Mouse (Mus musculus): ENCODE results near the gene Ncf4.
A peak's percentile ranks its signal among the peaks of the same experiment; 100 is the strongest.

Ncf4 gene

DNA sequence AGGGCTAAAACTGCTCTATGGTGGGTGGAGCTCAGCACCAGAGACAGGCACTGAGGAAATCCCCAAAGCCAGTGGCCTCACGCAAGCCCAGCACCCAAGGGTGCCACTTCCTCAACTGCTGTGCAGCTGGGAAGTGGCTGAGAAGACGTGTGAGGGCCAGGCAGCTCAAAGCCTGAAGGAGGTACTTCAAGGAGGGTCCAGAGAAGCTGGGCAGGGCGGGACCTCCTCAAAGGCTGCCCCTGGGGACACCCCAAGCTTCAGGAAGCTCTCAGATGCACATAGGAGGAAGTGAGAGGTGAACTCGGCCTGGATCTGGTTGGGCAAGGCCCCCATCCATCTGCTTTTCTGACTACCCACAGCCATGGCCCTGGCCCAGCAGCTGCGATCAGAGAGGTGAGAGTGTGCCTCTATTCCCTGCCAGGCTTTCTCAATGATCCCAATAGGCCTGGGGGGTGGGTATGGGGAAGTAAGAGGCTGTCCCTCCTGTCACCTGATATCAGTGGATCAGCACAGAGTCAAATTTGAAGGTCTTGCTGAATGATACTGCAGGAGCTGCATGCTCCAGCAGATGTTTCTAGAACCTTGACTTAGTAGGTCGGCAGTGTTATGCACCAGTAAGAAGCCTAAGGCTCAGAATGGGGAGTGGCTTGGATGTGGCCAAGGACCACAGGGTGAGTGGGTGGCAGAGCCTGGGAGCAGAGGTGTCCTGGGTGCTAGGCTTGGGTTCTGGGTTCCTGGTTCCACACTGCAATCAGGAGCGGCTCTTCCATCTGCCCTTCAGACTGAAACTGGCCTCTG, at the start of gene Ncf4:
TSS of gene Ncf4 (plus strand) at position 107 of the 798 bp plus-strand sequence.
- peak; percentile 28 for DNase-seq

- no peak for DNase-seq
These were observed 49.3 kb upstream of the Ncf4 start for GRCm38 (mm10) chr15:78195096-78195880.

- DNase-seq, result peak; percentile 66
These were observed 40.4 kb upstream of the Ncf4 start for GRCm38 (mm10) chr15:78204053-78204847.

- DNase-seq, result peak; percentile 33
These were observed 39.4 kb upstream of the Ncf4 start for GRCm38 (mm10) chr15:78205192-78205591.

DNA sequence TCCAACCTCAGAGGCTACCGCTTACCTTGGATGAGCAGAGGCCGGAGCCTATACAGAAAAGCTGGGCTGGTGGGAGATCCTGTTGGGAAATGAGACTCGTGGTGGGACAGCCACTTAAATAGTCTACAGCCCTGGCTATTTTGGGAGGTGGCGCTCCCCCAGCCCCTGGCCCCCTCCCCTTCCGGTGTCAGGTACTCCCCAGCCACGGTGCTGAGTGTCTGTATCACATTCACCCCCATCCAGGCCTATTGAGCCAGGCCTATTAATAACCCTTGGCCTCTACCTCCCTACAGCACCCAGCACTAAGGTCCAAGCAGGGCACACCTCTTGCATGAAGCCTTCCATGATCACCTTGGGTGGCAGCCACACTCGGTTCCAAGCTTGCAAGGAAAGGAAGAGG, 38.3 kb upstream of the Ncf4 start, which contains the start of gene Pvalb:
TSS of gene Pvalb (minus strand) at position 89 of the 400 bp plus-strand sequence.
- DNase-seq, result no peak

DNA sequence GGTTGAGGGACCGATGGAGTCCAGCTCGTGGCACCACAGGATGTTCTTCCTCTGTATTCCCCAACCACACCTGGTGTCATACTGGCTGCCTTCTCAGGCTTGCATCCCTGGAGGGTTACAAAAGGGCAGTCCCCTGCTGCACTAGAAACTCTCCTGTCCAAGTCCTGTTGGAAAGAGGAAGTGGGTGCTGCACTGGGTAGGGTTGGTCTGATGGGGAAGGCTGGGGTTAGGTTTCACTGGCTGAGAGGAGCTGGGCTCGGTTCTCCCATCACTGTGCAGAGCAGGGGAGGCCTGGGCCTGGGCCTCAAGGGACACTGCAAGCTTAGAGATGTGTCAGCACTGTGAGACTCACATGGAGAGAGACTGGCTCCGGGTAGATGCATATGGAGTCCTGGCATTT, 34.4 kb upstream of the Ncf4 start:
- DNase-seq, result no peak

DNA sequence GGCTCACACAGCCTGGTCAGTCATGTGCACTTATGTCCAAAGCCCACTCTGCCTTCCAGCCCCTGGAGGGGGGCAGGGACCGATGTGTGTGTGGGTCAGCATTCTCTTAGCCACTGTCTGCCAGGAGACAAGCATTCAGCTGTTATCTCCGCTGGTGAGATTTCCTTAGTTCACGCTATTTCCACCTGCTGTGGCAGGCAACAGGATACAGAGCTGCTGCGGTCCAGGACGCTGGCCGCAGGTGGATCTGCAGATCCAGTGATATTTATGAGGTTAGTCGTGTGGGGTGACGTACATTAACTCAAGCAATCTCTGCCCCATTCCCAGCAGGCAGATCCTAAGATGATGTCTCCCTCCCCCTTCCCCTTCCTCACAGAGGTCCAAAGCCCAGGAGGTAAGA, 33.2 kb upstream of the Ncf4 start:
- no peak for DNase-seq

GRCm38 (mm10) chr15:78215269-78215668, 29.3 kb upstream of the Ncf4 start:
- no peak for DNase-seq

DNA sequence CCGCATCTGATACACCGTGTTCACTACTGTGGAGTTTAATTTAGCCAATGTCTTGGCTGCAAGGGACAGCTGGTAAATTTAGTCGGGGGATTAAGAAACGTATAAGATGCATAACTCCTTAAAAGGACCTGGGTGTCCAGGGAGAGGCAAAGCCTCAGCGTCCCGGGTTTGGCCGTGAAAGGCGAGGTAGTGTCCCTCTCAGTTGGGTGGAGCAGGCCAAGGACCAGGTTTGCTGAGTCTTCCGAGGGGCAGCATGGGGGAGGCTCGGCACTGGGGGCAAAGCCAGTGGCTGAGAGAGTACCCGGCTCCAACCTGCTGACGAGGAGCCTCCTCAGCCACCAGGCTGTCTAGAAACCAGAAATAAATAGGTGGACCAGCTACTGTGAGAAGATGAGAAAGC, 16.8 kb upstream of the Ncf4 start:
- no peak for DNase-seq

DNA sequence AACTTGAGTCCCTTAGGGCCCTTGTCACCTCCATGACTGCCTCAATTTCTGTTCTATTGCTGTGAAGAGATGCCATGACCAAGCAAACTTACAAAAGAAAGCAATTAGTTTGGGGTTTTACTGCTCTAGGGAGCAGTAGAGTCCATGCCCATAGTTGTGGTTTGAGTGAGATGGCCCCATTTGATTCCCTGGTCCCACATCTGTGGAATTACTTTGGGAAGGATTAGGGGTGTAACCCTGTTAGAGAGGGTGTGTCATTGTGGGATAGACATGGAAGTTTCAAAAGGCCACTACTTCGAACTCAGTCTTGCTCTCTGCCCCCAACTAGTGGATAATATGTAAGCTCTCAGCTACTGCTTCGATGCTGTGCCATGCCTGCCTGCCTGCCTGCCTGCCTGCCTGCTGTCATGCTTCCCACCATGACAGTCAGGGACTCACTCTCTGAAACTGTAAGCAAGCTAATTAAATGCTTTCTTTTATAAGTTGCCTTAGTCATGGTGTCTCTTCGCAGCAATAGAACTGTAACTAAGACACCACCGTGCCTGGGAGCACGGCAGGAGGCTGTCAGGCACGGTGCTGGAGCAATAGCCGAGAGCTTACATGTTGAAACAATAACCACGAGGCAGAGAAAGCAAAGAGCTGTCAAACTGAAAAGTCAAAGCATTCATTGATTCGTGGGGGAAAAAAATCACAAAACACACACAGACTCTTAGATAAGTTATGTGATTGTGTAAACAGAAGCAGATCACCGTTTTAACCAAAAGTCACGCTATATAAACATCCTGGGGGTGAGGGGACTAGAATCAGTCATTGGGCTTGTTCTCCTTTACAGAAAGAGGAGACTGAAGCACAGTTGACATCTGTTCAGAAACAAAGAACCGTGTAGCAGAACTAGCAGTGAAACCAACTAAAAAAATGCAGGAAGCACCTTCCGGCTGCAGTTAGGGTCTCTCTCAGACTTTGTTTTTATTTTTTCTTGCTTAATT, 13.0 kb upstream of the Ncf4 start:
- no peak for DNase-seq

GRCm38 (mm10) chr15:78234823-78235509, 9.6 kb upstream of the Ncf4 start:
- peak; percentile 27 for DNase-seq

DNA sequence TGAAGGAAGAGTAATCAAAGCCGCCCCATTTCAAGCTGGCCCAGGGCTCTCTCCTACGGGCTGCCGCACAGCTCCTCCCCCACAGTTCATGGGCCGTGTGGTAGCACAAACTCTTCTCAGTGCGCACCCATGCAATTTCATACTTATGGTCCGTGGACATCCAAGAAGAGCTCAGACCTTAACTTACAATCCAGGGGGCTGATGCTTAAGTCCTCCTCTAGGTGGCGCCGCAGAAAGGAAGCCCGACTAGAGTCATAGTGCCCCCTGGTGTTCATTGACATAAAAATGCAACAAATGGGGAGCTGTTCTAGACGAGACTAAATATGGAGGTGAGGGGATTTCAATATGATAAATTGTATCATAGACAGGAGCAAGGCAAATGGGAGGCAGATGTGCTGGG, 5.1 kb upstream of the Ncf4 start:
- DNase-seq, result peak; percentile 86

DNA sequence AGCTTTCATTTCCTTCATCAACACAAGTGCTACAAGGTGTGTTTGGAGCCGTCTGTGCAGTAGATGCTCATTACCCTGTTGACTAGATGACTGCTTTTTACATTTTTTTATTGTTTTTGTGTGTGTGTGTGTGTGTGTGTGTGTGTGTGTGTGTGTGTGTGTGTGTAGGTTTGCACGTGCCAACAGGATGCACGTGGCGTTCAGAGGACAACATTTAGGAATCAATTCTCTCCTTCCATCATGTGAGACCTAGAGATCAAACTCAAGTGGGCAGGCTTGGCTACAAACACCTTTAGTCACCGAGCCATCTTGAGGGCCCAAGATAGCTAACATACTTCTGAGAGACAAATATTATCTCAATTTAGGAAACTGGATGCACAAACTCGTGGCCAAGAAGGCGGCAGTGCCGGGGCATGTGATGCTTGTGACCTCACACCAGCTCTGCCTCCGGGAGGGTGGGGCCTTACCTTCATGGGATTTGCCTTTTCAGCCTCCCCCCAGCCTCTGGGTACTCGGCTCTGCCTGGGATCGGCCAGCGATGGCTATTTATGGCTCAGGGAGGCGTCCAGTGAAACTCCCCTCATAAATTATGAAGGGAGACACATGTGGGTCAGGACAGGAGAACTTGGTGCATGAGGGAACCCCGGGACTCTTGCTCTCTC, 4.5 kb upstream of the Ncf4 start:
- DNase-seq, result no peak

- DNase-seq, result no peak
These were observed 3.3 kb upstream of the Ncf4 start for GRCm38 (mm10) chr15:78241335-78241734.

DNA sequence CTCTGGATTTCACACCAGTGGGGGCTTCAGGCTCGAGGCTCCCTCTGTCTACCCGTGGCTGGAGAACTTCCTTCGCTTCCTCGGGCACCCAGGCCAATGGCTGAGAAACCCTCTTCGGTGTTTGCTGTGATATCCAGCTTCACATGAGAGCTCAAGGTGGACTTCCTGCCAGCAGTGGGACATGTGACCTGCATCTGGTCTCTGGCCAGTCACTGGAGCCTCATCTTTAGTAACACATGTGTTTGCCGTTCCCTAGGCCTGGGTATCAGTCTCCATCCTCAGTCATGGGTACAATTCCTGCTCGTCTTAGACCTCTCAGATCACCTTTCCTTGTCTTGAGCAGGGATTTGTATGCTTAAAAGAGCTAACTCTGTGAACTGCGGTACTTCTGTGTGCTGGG, 1.5 kb upstream of the Ncf4 start:
- no peak for DNase-seq

GRCm38 (mm10) chr15:78243774-78244173, 827 bp upstream of the Ncf4 start:
- no peak for DNase-seq

GRCm38 (mm10) chr15:78246143-78247116, 1.8 kb downstream of the Ncf4 start:
- DNase-seq, result no peak

DNA sequence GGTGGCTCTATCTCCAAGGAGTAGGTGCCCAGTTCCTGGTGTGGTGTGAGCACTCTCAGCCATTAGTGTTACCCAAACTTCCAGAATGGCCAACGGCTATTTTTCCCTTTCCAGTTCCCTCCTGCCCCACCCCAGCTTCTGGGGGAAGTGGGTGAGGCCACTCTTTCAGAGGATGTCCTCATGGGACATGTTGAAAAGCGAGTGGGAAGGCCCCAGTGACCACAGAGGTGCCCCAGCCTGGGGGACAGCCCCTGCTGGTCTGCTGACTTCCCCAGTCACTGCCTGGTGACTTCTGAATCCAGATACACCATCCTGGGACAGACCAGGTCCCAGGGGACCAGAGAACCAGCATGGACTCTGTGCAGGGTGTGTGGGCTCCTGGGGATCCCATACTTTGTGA, 3.1 kb downstream of the Ncf4 start:
- no peak for DNase-seq

DNA sequence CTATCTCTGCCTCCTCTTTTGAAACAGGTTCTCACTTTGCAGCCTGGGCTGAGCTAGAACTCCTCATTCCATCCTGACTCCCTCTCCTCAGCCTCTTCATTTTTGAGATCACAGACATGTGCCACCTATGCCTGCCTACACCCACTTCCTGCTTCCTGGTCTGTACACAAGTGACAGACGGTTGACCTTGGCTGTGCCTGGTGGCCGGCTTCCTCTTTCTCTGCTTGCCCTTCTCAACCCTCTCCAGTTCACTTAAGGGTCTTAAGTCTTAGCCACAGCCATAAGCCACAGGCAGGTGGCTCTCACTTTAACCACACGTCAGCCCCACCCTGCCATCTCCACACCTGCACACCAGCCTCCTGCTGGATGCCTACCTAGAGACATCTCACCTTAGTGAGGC, 3.8 kb downstream of the Ncf4 start:
- DNase-seq, result peak; percentile 31

DNA sequence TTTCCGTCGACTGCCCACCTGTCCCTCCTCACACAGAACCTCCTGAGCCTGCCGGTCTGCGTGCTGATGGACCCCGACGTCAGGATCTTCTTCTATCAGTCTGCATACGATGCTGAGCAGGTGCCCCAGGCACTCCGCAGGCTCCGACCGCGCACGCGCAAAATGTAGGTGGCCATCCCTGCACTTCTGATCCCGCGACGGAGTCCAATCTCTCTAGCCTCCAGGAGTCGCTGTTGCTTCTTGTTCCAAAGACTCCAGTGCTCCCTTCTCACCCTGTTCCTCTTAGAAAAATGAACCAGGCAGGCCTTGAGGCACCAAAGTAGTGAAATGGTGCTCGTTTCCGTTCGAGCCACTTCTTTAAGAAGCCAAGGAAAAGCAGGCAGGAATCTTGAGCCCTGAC, 10.2 kb downstream of the Ncf4 start:
- peak; percentile 64 for DNase-seq
